Mouse (Mus musculus): Measurements from ENCODE around the gene Mymx.

DNA sequence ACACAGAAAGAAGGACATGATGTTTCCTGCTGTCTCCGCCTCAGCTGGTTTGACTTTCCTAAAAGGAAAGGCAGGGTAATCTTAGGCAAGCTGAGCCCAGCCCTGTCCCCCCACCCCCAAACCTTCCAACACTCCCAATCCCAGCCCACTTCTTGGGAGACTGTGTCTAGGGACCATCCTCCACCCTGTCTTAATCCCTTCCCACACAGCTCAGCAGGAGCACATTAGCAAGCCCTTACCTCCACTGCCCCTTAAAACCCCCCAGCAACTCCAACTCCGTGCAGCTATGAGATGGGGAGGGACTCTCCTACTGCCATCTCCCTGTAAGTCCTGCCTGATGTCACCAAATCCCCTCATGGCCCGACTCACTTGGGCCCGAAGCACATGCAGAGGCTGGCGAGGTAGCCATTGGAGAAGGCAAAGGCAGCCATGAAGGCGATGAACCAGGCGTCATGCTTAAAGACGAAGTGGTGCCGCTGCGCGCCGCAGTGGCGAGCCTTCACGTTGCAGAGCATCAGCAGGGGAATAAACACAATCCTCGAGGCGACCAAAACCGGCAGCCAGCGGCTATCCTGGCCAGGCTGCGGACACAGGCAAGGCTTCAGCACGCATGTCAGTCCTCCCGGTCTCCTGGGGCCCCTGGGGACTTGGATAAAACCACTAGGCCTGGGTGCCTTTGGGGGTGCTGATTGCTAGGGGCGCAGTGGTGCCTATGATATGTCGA, 16.0 kb downstream of the Mymx start:
- TF ChIP-seq NANOG (IDR thresholded peaks at IDR 0.05; ENCODE audit: borderline replicate concordance, low read length) = no peak
- no peak for TF ChIP-seq CTCF (conservative IDR thresholded peaks at IDR 0.05; ENCODE audit: low read length)
